Mouse (Mus musculus) hindbrain, embryonic 11.5 days (tissue): ENCODE results near the gene Glyat. TPM values are rescaled to one million over a fixed set of nuclear protein-coding genes. Genes with fewer than 3 reads are reported as not detected.

ENCODE experiments used
- ATAC-seq: fragments of 200-750 bp; cut with Nextera tagmentation; 2 replicates; pipeline ENCODE4 v1.8.0; 2017; ENCODE audit warnings: mild to moderate bottlenecking, moderate TSS enrichment, moderate library complexity; ENCODE audit not compliant: low FRiP score
- DNase-seq: peaks from one replicate; pipeline ENCODE4 v3.0.0-alpha.2; 2015; ENCODE audit warnings: low spot score
- H3K27ac ChIP-seq: fragments of 300-500 bp; sonication (generic); 2 replicates; pipeline ENCODE4 v1.5.1; 2014; ENCODE audit warnings: mild to moderate bottlenecking, low read depth, low read length
- H3K27me3 ChIP-seq: fragments of 300-500 bp; sonication (generic); 2 replicates; pipeline ENCODE4 v1.6.1; 2014; ENCODE audit warnings: mild to moderate bottlenecking, low read length, moderate library complexity, mixed read lengths; ENCODE audit not compliant: control insufficient read depth, insufficient read depth
- H3K36me3 ChIP-seq: fragments of 300-500 bp; sonication (generic); 2 replicates; pipeline ENCODE4 v1.6.1; 2014; ENCODE audit warnings: mild to moderate bottlenecking, low read length, moderate library complexity, mixed read lengths; ENCODE audit not compliant: control insufficient read depth, insufficient read depth
- H3K4me1 ChIP-seq: fragments of 300-500 bp; sonication (generic); replicated peaks from 2 replicates; pipeline ENCODE4 v1.6.1; 2014; ENCODE audit warnings: low read length, mixed read lengths; ENCODE audit not compliant: control insufficient read depth, insufficient read depth
- H3K4me2 ChIP-seq: fragments of 300-500 bp; sonication (generic); replicated peaks from 2 replicates; pipeline ENCODE4 v1.6.1; 2014; ENCODE audit warnings: mild to moderate bottlenecking, low read depth, low read length
- H3K4me3 ChIP-seq: fragments of 300-500 bp; sonication (generic); 2 replicates; pipeline ENCODE4 v1.5.1; 2014; ENCODE audit warnings: low read depth, low read length
- H3K9ac ChIP-seq: fragments of 300-500 bp; sonication (generic); 2 replicates; pipeline ENCODE4 v1.6.1; 2014; ENCODE audit warnings: low read depth, low read length
- H3K9me3 ChIP-seq: fragments of 300-500 bp; sonication (generic); 2 replicates; pipeline ENCODE4 v1.6.1; 2016; ENCODE audit warnings: low read length; ENCODE audit not compliant: control insufficient read depth
- WGBS: fragments of 180-500 bp; shearing (Covaris S2); extraction: QIAGEN DNeasy Blood & Tissue Kit; methylation state at CpG from one replicate; pipeline ENCODE4 v1.1.7; 2014; 5-methylcytosine and 5-hydroxymethylcytosine counted together
- polyA plus RNA-seq: library from polyadenylated mRNA; unstranded; fragments of >200 nt; fragmentation: Nextera tagmentation; extraction: Ambion mirVana; gene quantifications from 2 replicates; pipeline ENCODE4 v1.2.1, GENCODE M21; 2014

Glyat gene
- polyA plus RNA-seq, 1 experiment from 2014 or later = not detected

DNA sequence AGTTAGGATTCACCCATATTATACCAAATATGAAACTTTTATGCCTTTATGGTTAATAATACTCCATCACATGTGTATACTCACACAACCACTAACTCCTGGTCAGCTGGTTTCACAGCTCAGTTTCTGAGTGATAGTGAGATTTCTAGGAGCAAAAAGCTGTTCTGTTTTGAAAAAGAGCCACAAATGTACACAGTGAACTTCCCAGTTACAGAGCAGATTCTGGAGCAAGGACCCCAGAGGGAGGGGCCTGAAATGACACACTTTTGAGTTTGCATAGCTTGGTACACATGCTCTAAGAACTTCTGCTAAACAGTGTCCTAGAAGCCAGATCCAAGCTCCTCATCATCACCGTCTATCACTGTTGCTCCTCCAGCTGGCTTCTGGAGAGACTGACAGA is 33.4 kb upstream of the Glyat start, which contains the start of gene Gm4952:
Gene Gm4952, plus strand, starts transcription at position 301 of the 400 bp plus-strand sequence.
- Histone ChIP-seq H3K9ac (no peak within 1 kb of the TSS), H3K4me3 (no peak within 1 kb of the TSS), H3K4me2 (no peak within 1 kb of the TSS), H3K9me3 (no peaks in the 10 kb centered on the region), H3K4me1 (no peaks in the 10 kb centered on the region), H3K27me3 (no peaks in the 10 kb centered on the region), H3K27ac (no peak within 1 kb of the TSS), H3K36me3 (no peaks in the 10 kb centered on the region)
- WGBS = 81% methylated on average over 1 of the region's 1 CpGs
- no peak for ATAC-seq
- DNase-seq = no peak

DNA sequence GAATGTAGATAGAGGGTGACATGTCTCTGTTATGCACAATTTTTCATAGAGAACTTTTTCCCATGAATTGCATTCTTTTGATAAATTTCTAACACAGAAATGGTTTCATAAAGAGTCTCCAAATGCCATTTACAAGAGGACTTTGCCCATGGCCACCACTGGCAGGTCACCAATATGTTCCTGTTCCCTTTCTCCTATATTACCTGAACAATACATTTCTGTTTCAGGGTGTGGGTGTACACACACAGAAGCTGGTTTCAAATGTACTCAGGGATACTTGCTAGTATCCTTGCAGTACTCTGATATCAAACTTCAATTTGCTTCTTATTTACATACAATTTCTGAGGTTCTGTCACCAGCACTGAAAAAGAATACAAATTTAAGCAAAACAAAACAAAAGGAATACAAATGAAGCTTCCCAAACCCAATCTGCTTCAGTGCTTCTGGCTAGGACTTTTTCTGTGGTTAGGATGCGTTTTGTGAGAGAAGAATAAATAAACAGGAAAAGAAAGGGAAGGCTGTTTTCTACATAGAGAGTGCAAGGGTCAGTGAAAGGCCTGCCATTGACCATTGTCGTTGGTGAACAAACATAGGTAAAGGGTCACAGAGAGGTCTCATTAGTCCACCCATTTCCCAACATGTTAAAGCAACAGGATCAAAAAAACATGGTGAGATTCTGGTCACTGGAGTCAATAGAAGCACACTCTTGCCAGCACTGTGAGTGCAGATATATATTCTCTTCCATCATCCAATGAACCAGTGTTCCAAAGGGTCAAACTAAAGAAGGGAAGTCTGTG is 32.2 kb upstream of the Glyat start:
- ATAC-seq (no peak), DNase-seq (no peak)
- H3K9me3 ChIP-seq = no peaks in the 10 kb centered on the region
- H3K4me1 ChIP-seq = no peaks in the 10 kb centered on the region
- H3K27ac ChIP-seq = no peak overlapping the region
- no peak overlapping the region for H3K9ac ChIP-seq
- no peaks in the 10 kb centered on the region for H3K27me3 ChIP-seq
- no peaks in the 10 kb centered on the region for H3K36me3 ChIP-seq
- H3K4me2 ChIP-seq = no peak overlapping the region
- WGBS = 35% methylated on average over 2 of the region's 2 CpGs
- H3K4me3 ChIP-seq = no peak overlapping the region

- no peak overlapping the region for H3K4me3 ChIP-seq
- H3K27me3 ChIP-seq = no peaks in the 10 kb centered on the region
- ATAC-seq = no peak
- H3K27ac ChIP-seq = no peak overlapping the region
- no peak for DNase-seq
- H3K4me1 ChIP-seq = no peaks in the 10 kb centered on the region
- H3K9ac ChIP-seq = no peak overlapping the region
- H3K4me2 ChIP-seq = no peak overlapping the region
- no peaks in the 10 kb centered on the region for H3K9me3 ChIP-seq
- H3K36me3 ChIP-seq = no peaks in the 10 kb centered on the region
Measured at GRCm38 (mm10) chr19:12608336-12608735, 24.8 kb upstream of the Glyat start.

DNA sequence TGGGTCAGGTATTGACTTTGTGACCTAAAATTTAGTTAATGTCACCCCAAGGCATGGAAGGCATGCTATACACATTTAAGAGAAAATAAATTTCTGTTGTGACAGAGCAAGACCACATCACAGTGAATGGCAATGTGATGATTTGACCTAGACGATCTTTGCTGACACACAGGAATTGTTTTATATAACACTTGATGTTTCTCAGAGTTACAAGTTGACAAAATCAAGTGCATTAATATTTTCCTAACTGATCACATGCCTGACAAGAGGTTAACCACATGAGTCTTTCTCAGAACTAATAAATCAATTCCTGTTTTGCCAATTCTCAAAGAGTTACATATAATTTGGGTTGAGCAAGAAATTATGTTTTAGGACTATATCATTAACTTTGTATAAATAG is 19.5 kb upstream of the Glyat start:
- no peak for DNase-seq
- no peak for ATAC-seq
- no peak overlapping the region for H3K4me3 ChIP-seq
- no peak overlapping the region for H3K4me2 ChIP-seq
- H3K27me3 ChIP-seq = no peaks in the 10 kb centered on the region
- no peak overlapping the region for H3K9ac ChIP-seq
- no peak overlapping the region for H3K27ac ChIP-seq
- 90% methylated on average over 1 of the region's 1 CpGs for WGBS
- no peaks in the 10 kb centered on the region for H3K4me1 ChIP-seq
- H3K36me3 ChIP-seq = no peaks in the 10 kb centered on the region
- no peaks in the 10 kb centered on the region for H3K9me3 ChIP-seq

- no peak overlapping the region for H3K4me3 ChIP-seq
- H3K4me1 ChIP-seq = no peaks in the 10 kb centered on the region
- H3K9me3 ChIP-seq = no peaks in the 10 kb centered on the region
- ATAC-seq = no peak
- H3K27ac ChIP-seq = no peak overlapping the region
- H3K9ac ChIP-seq = no peak overlapping the region
- WGBS = 91% methylated on average over 3 of the region's 3 CpGs
- no peak for DNase-seq
- H3K27me3 ChIP-seq = no peaks in the 10 kb centered on the region
- no peaks in the 10 kb centered on the region for H3K36me3 ChIP-seq
- H3K4me2 ChIP-seq = no peak overlapping the region
Measured at GRCm38 (mm10) chr19:12634259-12634658, 1.2 kb downstream of the Glyat start.

GRCm38 (mm10) chr19:12634963-12635362 is 1.9 kb downstream of the Glyat start:
- H3K4me2 ChIP-seq = no peak overlapping the region
- H3K27ac ChIP-seq = no peak overlapping the region
- ATAC-seq (no peak), DNase-seq (no peak)
- H3K9ac ChIP-seq = no peak overlapping the region
- 93% methylated on average over 4 of the region's 4 CpGs for WGBS
- no peaks in the 10 kb centered on the region for H3K36me3 ChIP-seq
- H3K9me3 ChIP-seq = no peaks in the 10 kb centered on the region
- H3K4me1 ChIP-seq = no peaks in the 10 kb centered on the region
- no peaks in the 10 kb centered on the region for H3K27me3 ChIP-seq
- no peak overlapping the region for H3K4me3 ChIP-seq

DNA sequence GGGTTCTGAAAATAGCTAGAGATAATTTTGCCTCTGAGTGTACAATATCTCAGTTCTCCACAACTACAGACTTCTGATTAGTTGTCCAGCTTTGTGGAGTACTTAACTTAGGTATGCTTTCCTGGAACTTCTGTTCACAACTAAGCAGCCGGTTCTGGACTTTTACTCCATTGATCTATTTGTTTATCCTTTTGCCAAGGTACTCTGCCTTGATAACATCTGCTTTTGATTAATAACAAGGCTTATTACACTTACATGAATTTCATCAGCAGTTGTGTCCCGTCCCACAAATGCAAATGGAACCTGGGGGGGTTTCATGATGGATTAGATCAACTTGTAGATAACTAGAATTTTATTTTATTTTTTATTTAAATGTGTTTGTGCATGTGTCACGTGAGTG is 3.8 kb downstream of the Glyat start:
- DNase-seq (no peak), ATAC-seq (no peak)
- Histone ChIP-seq H3K4me1 (no peaks in the 10 kb centered on the region), H3K9ac (no peak overlapping the region), H3K9me3 (no peaks in the 10 kb centered on the region), H3K4me3 (no peak overlapping the region), H3K27me3 (no peaks in the 10 kb centered on the region), H3K4me2 (no peak overlapping the region), H3K27ac (no peak overlapping the region), H3K36me3 (no peaks in the 10 kb centered on the region)
- whole genome bisulfite sequencing = 79% methylated on average over 3 of the region's 3 CpGs

DNA sequence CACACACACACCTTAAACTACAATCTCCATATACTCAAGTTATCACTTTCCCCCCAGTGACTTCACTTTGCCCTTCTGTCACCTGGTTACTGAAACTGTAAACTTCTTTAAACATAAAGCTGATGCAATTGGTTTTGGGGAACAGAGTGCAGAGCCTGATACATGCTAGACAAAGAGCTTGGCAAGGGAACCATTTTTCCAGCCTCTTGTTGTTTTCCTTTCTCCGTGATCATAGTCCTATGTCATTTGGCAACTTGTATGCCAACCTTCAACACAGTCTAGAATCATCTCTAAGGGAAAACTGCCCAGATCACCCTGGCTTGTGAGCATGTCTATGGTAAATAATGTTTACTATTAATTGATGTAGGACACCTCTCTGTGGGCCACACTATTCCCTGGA is 4.9 kb downstream of the Glyat start:
- DNase-seq (no peak), ATAC-seq (no peak)
- H3K27me3 ChIP-seq = no peaks in the 10 kb centered on the region
- 85% methylated on average over 1 of the region's 1 CpGs for WGBS
- no peak overlapping the region for H3K4me2 ChIP-seq
- no peak overlapping the region for H3K9ac ChIP-seq
- H3K27ac ChIP-seq = no peak overlapping the region
- H3K4me3 ChIP-seq = no peak overlapping the region
- no peaks in the 10 kb centered on the region for H3K4me1 ChIP-seq
- no peaks in the 10 kb centered on the region for H3K36me3 ChIP-seq
- no peaks in the 10 kb centered on the region for H3K9me3 ChIP-seq

GRCm38 (mm10) chr19:12649511-12649910 is 16.4 kb downstream of the Glyat start:
- Histone ChIP-seq H3K9me3 (no peaks in the 10 kb centered on the region), H3K4me3 (no peak overlapping the region), H3K4me1 (no peaks in the 10 kb centered on the region), H3K27me3 (no peaks in the 10 kb centered on the region), H3K36me3 (no peaks in the 10 kb centered on the region), H3K27ac (no peak overlapping the region), H3K4me2 (no peak overlapping the region), H3K9ac (no peak overlapping the region)
- ATAC-seq (no peak), DNase-seq (no peak)
